Mouse (Mus musculus) testis, adult 2 months (tissue): ENCODE data around the gene Rap1gap2.

ENCODE experiments used
- CTCF ChIP-seq: fragments of 200-500 bp; IDR thresholded peaks from 2 replicates; pipeline ENCODE4 v1.5.1; 2012; ENCODE audit warnings: low read depth, mild to moderate bottlenecking, inconsistent platforms, low read length, moderate library complexity; ENCODE audit not compliant: control insufficient read depth, insufficient read depth, insufficient replicate concordance
- POLR2A ChIP-seq: fragments of 200-500 bp; IDR thresholded peaks from 2 replicates; pipeline ENCODE4 v1.6.1; 2012; ENCODE audit warnings: low read depth, mild to moderate bottlenecking, inconsistent platforms, low read length, moderate library complexity; ENCODE audit not compliant: control insufficient read depth

- TF ChIP-seq CTCF = no peak
- no peak for TF ChIP-seq POLR2A
Observed at GRCm38 (mm10) chr11:74408587-74409446, 201.9 kb downstream of the Rap1gap2 start.
